Mouse (Mus musculus) thymus, adult 2 months (tissue): ENCODE measurements at regions not wholly inside any gene's neighbourhood (a gene's known extent, or its start where the extent isn't known, plus 50 kb on each side); places are given as distances from the start of the nearest gene placed in this dataset.

Experiments used
- DNase-seq: peaks from one replicate; pipeline ENCODE4 v3.0.0; 2021
- H3K27ac ChIP-seq: fragments of 200-500 bp; 2 replicates; pipeline ENCODE4 v1.5.1; 2012; ENCODE audit warnings: low read length, control low read depth; ENCODE audit not compliant: control insufficient read depth, insufficient read depth
- H3K27me3 ChIP-seq: fragments of 200-500 bp; 2 replicates; pipeline ENCODE4 v1.6.1; 2012; ENCODE audit warnings: mild to moderate bottlenecking, low read length, moderate library complexity, mixed read lengths; ENCODE audit not compliant: control insufficient read depth, insufficient read depth
- H3K36me3 ChIP-seq: fragments of 200-500 bp; 2 replicates; pipeline ENCODE4 v1.6.1; 2012; ENCODE audit warnings: mild to moderate bottlenecking, low read length, moderate library complexity; ENCODE audit not compliant: control insufficient read depth, insufficient read depth
- H3K4me1 ChIP-seq: fragments of 200-500 bp; replicated peaks from 2 replicates; pipeline ENCODE4 v1.6.1; 2012; ENCODE audit warnings: low read length; ENCODE audit not compliant: control insufficient read depth, insufficient read depth
- H3K4me3 ChIP-seq: fragments of 200-500 bp; 2 replicates; pipeline ENCODE4 v1.5.1; 2012; ENCODE audit warnings: mild to moderate bottlenecking, low read length, control low read depth, moderate library complexity; ENCODE audit not compliant: control insufficient read depth, insufficient read depth
- CTCF ChIP-seq: fragments of 200-500 bp; IDR thresholded peaks from 2 replicates; pipeline ENCODE4 v1.5.1; 2012; ENCODE audit warnings: mild to moderate bottlenecking, control low read depth, low read length, moderate library complexity, borderline replicate concordance; ENCODE audit not compliant: control insufficient read depth, poor library complexity, insufficient read depth; ENCODE audit errors: extremely low read depth
- POLR2A ChIP-seq: fragments of 200-500 bp; IDR thresholded peaks from 2 replicates; pipeline ENCODE4 v1.6.1; 2012; ENCODE audit warnings: mild to moderate bottlenecking, low read length, control low read depth, moderate library complexity; ENCODE audit not compliant: control insufficient read depth, poor library complexity, insufficient read depth; ENCODE audit errors: extremely low read depth
- WGBS: fragments of 180-500 bp; shearing (Covaris S2); methylation state at CpG from one replicate; pipeline ENCODE4 v1.1.7; 2018; 5-methylcytosine and 5-hydroxymethylcytosine counted together

DNA sequence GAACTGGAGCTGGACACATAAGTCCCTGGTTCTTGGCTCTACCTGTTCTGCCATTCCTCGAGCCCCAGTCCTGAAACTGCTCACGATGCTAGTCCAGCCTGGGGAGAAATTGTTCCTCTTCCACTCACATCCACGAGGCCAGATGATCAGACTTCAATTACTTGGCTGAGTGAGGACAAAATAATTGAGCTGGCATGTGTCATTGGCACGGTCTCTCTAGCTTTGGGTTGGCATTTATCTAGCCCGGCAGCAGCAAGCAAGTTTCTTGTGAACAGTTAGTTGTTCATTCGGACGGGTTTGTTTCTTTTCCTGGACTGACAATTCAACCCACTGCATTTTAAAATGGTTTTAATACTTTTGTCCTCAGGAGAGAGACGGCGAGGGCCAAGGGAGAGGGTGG is 482.2 kb upstream of the Gm19410 start:
- Histone ChIP-seq H3K36me3 (no peaks in the 10 kb centered on the region), H3K4me1 (peaks cover 5% of the 10 kb centered on the region), H3K27me3 (no peaks in the 10 kb centered on the region), H3K4me3 (no peak overlapping the region), H3K27ac (no peak overlapping the region)
- no peak for DNase-seq
- WGBS: 96% methylated on average over 9 of the region's 9 CpGs
- TF ChIP-seq POLR2A (no peak), CTCF (no peak)

DNA sequence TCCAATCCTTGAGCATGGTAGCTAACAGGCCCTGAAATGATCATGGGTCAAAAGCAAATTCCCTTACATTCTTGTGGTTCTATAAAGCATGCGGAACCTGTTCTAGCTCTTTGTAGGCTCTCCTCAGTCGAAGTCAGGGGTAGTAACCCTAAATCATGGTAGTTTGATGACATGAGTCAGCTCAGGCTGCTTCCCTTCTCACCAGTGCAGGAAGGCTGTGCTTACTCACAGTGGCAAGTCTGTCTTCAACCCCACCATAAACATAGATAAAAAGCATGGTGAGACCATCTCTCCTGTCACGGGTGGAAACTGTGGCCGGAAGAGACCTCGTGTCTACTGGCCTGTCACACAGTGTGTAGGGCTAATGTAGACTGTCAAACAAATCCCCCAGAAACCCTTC is 476.6 kb upstream of the Gm19410 start:
- no peak for DNase-seq
- Histone ChIP-seq H3K36me3 (no peaks in the 10 kb centered on the region), H3K27me3 (no peaks in the 10 kb centered on the region), H3K4me3 (no peak overlapping the region), H3K27ac (no peak overlapping the region), H3K4me1 (no peaks in the 10 kb centered on the region; the same call in 1 of the 2 replicates)
- TF ChIP-seq POLR2A: no peak
- no peak for TF ChIP-seq CTCF
- WGBS: 61% methylated on average over 5 of the region's 5 CpGs

DNA sequence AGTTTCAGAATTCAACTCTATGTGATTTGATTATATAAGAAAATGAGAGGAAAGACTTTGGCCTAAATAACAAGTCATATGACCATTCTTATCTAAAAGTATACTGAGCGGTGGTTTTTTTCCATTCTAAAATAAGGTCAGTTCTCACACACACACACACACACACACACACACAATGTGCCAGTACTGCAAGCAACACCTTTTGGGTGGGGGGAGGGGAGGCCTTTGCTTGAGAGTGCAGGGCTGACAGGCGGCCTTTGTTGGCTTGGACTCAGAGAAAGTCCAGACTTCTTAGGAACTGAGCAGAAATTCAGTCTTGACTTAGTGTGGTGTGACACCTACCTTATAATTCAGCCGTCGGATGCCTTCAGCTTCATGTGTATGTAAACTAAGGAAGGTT is 475.6 kb upstream of the Gm19410 start:
- Histone ChIP-seq H3K4me1 (no peaks in the 10 kb centered on the region; the same call in 1 of the 2 replicates), H3K27me3 (no peaks in the 10 kb centered on the region), H3K27ac (no peak overlapping the region), H3K36me3 (no peaks in the 10 kb centered on the region), H3K4me3 (no peak overlapping the region)
- DNase-seq: no peak
- TF ChIP-seq CTCF (no peak), POLR2A (no peak)
- WGBS: 97% methylated on average over 4 of the region's 4 CpGs

DNA sequence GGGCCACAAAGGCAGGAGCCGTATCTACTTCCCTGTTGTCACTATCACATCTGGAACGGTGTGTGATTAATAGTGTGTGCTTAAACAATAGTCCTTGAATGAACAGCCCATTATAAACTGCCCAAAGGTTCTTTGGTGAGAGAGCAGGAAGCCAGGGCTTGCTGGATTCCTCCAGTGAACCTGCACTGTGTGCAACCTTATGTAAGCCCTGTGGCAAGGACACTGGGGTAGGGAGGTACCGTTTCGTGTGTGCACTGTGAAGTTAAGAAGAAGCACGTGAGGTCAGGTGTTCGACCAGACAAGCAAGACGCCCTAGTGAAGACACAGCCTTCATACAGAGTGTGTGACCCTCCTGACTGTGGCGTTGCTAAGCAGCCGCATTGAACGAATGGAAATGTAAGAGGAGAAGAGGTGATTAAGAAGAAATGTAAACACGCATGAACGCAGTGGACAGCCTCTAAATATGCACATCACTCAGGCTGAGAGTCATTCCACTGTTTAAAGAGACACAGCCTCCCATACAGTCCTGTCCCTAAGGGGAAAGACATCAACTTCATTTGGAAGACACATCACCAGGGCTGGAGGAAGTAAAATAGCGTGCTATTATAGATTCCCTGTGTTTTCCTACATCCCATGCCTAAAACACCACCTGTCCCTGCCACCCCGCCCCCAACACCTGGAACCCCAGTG is 472.0 kb upstream of the Gm19410 start:
- TF ChIP-seq POLR2A (no peak), CTCF (no peak)
- no peaks in the 10 kb centered on the region; the same call in 1 of the 2 replicates for H3K4me1 ChIP-seq
- H3K36me3 ChIP-seq: no peaks in the 10 kb centered on the region
- no peak overlapping the region for H3K4me3 ChIP-seq
- no peak overlapping the region for H3K27ac ChIP-seq
- no peaks in the 10 kb centered on the region for H3K27me3 ChIP-seq
- no peak for DNase-seq
- WGBS: 89% methylated on average over 14 of the region's 14 CpGs

DNA sequence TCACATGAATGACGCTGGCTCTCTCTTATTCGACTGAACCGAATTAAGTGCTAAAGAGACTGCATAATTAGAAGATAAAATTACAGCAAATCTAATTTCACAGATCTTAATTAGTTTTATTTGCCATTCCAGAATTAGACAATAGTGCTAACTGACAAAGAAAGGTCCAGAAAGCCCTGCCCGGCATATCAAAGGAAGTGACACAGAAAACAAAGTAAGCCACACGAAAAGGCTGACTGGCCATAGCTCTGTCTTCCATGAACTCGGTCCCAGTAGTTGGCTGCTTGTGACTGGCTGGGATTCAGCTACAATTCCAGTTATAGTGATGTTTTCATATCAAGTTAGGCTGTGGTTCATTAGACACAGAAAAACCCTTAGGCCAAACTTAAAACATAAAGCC is 468.7 kb upstream of the Gm19410 start:
- 95% methylated on average over 6 of the region's 6 CpGs for WGBS
- Histone ChIP-seq H3K4me1 (peaks cover 3% of the 10 kb centered on the region; the same call in 1 of the 2 replicates), H3K27ac (no peak overlapping the region), H3K27me3 (no peaks in the 10 kb centered on the region), H3K36me3 (no peaks in the 10 kb centered on the region), H3K4me3 (no peak overlapping the region)
- no peak for DNase-seq
- TF ChIP-seq CTCF (no peak), POLR2A (no peak)

DNA sequence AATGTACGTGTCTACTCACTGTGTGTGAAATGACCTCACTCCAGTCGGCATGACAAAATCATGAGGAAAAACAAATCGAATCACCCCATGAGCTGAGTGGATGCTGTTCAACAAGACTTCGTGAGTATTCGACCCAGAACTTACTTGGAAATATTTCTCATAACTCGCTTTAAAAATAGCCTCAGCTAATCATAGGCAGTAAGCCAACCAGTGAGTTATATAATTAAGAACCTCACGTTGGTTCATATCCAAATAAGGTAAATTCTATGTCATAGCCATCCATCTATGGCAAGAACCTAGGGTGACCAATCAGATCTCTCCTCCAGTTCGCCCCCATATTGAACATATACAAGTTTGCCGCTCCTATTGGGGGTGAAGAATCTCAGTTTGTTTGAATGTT is 466.5 kb upstream of the Gm19410 start:
- Histone ChIP-seq H3K4me1 (peaks cover 4% of the 10 kb centered on the region; the same call in 1 of the 2 replicates), H3K4me3 (no peak overlapping the region), H3K36me3 (no peaks in the 10 kb centered on the region), H3K27me3 (no peaks in the 10 kb centered on the region), H3K27ac (no peak overlapping the region)
- TF ChIP-seq CTCF (no peak), POLR2A (no peak)
- 94% methylated on average over 9 of the region's 9 CpGs for WGBS
- no peak for DNase-seq
